Mouse (Mus musculus): ENCODE data around the gene Ppp1r12a. TPM values are rescaled to one million over a fixed set of nuclear protein-coding genes. Genes with fewer than 3 reads are reported as not detected.

The Ppp1r12a gene
- polyA plus RNA-seq, 1 experiment from 2014 or later: 71.0 TPM

DNA sequence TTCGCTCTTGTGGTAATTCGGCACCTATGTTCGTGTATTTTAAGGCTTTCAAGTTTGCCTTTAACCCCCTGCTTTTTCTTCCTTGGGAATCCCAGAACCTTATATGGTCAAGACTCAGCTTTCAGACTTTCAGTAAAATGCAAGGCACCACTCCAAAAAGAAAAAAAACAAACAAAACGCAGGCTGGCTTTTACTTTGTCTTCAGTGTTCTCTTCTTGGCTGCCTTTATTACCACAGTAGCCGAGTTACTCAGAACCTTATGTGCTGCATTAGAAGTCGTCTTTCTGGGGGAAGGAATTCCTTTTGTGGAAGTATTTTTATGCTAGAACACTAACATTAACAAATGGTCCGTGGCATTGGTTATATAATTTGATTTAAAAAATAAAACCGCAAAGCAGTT lies 22.8 kb downstream of the Ppp1r12a start:
- peaks cover 5% of the 10 kb centered on the region for H3K4me1 ChIP-seq (ENCODE audit: control insufficient read depth, insufficient read depth, low read length)
- no peak overlapping the region for H3K4me2 ChIP-seq (ENCODE audit: low read length)
- no peak overlapping the region for H3K9ac ChIP-seq (ENCODE audit: low read depth, low read length)
- no peak overlapping the region for H3K27ac ChIP-seq (ENCODE audit: low read length)
- WGBS: 73% methylated on average over 8 of the region's 8 CpGs
- no peaks in the 10 kb centered on the region for H3K36me3 ChIP-seq (ENCODE audit: control insufficient read depth, insufficient read depth, low read length)
- no peak for ATAC-seq
- H3K27me3 ChIP-seq (ENCODE audit: control insufficient read depth, insufficient read depth, low read depth, low read length): no peaks in the 10 kb centered on the region
- H3K9me3 ChIP-seq (replicated peaks; ENCODE audit: control insufficient read depth, low read length, poor library complexity, severe bottlenecking): no peaks in the 10 kb centered on the region
- no peak overlapping the region for H3K4me3 ChIP-seq (ENCODE audit: low read depth, low read length)

DNA sequence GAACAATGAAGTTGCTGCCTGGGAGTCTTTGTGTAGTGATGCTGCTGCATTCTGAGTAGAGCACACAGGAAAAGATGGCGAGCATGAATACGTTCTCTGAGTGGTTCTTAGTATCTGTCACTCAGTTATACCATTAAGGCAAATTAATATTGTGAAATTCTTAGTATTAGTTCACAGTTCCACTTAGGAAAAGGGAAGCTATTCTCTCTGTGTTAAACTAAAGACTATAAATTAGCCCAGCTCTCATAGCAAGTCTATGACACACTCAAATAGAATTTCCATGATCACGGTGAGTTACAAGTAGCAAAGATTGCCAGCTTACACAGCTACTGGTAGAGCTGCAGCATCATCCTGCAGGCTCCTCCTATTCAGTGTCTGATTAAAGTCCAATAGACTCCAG lies 23.3 kb downstream of the Ppp1r12a start:
- H3K27me3 ChIP-seq (ENCODE audit: control insufficient read depth, insufficient read depth, low read depth, low read length): no peaks in the 10 kb centered on the region
- H3K27ac ChIP-seq (ENCODE audit: low read length): no peak overlapping the region
- ATAC-seq: no peak
- WGBS: 79% methylated on average over 3 of the region's 3 CpGs
- H3K4me1 ChIP-seq (ENCODE audit: control insufficient read depth, insufficient read depth, low read length): peaks cover 5% of the 10 kb centered on the region
- no peak overlapping the region for H3K4me2 ChIP-seq (ENCODE audit: low read length)
- no peak overlapping the region for H3K9ac ChIP-seq (ENCODE audit: low read depth, low read length)
- H3K4me3 ChIP-seq (ENCODE audit: low read depth, low read length): no peak overlapping the region
- no peaks in the 10 kb centered on the region for H3K36me3 ChIP-seq (ENCODE audit: control insufficient read depth, insufficient read depth, low read length)
- H3K9me3 ChIP-seq (replicated peaks; ENCODE audit: control insufficient read depth, low read length, poor library complexity, severe bottlenecking): no peaks in the 10 kb centered on the region

DNA sequence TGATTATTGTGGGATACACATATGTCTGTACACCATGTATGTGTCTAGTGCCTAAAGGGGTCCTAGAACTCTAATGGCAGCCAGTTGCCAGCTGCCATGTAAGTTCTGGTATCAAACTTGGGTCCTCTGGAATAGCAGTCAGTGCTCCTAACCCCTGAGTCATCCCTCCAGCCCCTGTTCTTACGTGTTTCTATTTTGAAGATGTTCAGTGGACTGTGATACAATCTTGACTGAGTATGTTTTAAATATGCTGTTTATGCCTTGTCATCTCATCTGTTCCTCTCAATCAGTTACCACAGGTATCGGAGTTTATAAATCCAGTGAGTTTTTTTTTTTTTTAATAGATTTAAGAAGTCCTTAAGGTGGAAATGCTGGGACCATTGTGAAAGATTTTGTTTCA lies 27.3 kb downstream of the Ppp1r12a start:
- Histone ChIP-seq H3K9me3 (replicated peaks; ENCODE audit: control insufficient read depth, low read length, poor library complexity, severe bottlenecking) (no peaks in the 10 kb centered on the region), H3K4me3 (ENCODE audit: low read depth, low read length) (no peak overlapping the region), H3K4me1 (ENCODE audit: control insufficient read depth, insufficient read depth, low read length) (peaks cover 10% of the 10 kb centered on the region), H3K36me3 (ENCODE audit: control insufficient read depth, insufficient read depth, low read length) (no peaks in the 10 kb centered on the region), H3K9ac (ENCODE audit: low read depth, low read length) (no peak overlapping the region), H3K4me2 (ENCODE audit: low read length) (no peak overlapping the region), H3K27me3 (ENCODE audit: control insufficient read depth, insufficient read depth, low read depth, low read length) (no peaks in the 10 kb centered on the region), H3K27ac (ENCODE audit: low read length) (no peak overlapping the region)
- WGBS: 79% methylated on average over 2 of the region's 2 CpGs
- ATAC-seq: no peak

GRCm38 (mm10) chr10:108189986-108190385 lies 28.0 kb downstream of the Ppp1r12a start:
- Histone ChIP-seq H3K27ac (ENCODE audit: low read length) (no peak overlapping the region), H3K4me1 (ENCODE audit: control insufficient read depth, insufficient read depth, low read length) (peaks cover 8% of the 10 kb centered on the region; the same call in 1 of the 2 replicates), H3K4me3 (ENCODE audit: low read depth, low read length) (no peak overlapping the region), H3K27me3 (ENCODE audit: control insufficient read depth, insufficient read depth, low read depth, low read length) (no peaks in the 10 kb centered on the region), H3K9ac (ENCODE audit: low read depth, low read length) (no peak overlapping the region), H3K9me3 (replicated peaks; ENCODE audit: control insufficient read depth, low read length, poor library complexity, severe bottlenecking) (no peaks in the 10 kb centered on the region), H3K36me3 (ENCODE audit: control insufficient read depth, insufficient read depth, low read length) (no peaks in the 10 kb centered on the region), H3K4me2 (ENCODE audit: low read length) (no peak overlapping the region)
- ATAC-seq: no peak
- WGBS: 88% methylated on average over 3 of the region's 3 CpGs

GRCm38 (mm10) chr10:108190626-108191025 lies 28.6 kb downstream of the Ppp1r12a start:
- H3K36me3 ChIP-seq (ENCODE audit: control insufficient read depth, insufficient read depth, low read length): no peaks in the 10 kb centered on the region
- H3K4me2 ChIP-seq (ENCODE audit: low read length): no peak overlapping the region
- no peaks in the 10 kb centered on the region for H3K27me3 ChIP-seq (ENCODE audit: control insufficient read depth, insufficient read depth, low read depth, low read length)
- no peak overlapping the region for H3K4me3 ChIP-seq (ENCODE audit: low read depth, low read length)
- H3K4me1 ChIP-seq (ENCODE audit: control insufficient read depth, insufficient read depth, low read length): peaks cover 5% of the 10 kb centered on the region; the same call in 1 of the 2 replicates
- ATAC-seq: no peak
- no peaks in the 10 kb centered on the region for H3K9me3 ChIP-seq (replicated peaks; ENCODE audit: control insufficient read depth, low read length, poor library complexity, severe bottlenecking)
- no peak overlapping the region for H3K27ac ChIP-seq (ENCODE audit: low read length)
- H3K9ac ChIP-seq (ENCODE audit: low read depth, low read length): no peak overlapping the region

DNA sequence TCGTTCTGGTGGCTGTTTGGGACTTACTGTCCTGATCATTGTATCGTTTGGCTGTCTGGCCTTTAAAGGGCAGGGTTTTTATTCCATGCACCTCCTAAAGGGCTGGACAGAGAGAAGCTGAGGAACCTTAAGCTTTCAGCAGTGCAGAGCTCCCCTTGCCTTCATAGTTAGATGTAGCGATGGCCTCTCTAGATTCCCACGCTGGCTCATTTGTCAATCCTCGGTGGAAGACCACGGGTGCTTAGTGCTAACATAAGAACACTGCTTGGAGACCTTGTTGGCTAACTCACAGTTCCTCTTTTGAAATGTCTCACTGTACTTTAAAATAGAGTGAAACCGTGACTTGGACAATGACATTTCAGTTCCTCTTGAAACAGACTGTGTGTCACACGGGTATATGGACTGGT lies 29.4 kb downstream of the Ppp1r12a start:
- Histone ChIP-seq H3K4me2 (ENCODE audit: low read length) (no peak overlapping the region), H3K27ac (ENCODE audit: low read length) (no peak overlapping the region), H3K9ac (ENCODE audit: low read depth, low read length) (no peak overlapping the region), H3K4me3 (ENCODE audit: low read depth, low read length) (no peak overlapping the region), H3K27me3 (ENCODE audit: control insufficient read depth, insufficient read depth, low read depth, low read length) (no peaks in the 10 kb centered on the region), H3K36me3 (ENCODE audit: control insufficient read depth, insufficient read depth, low read length) (no peaks in the 10 kb centered on the region), H3K9me3 (replicated peaks; ENCODE audit: control insufficient read depth, low read length, poor library complexity, severe bottlenecking) (no peaks in the 10 kb centered on the region), H3K4me1 (ENCODE audit: control insufficient read depth, insufficient read depth, low read length) (peaks cover 5% of the 10 kb centered on the region; the same call in 1 of the 2 replicates)
- ATAC-seq: no peak
- 64% methylated on average over 8 of the region's 8 CpGs for WGBS

GRCm38 (mm10) chr10:108192306-108192705 lies 30.3 kb downstream of the Ppp1r12a start:
- Histone ChIP-seq H3K36me3 (ENCODE audit: control insufficient read depth, insufficient read depth, low read length) (no peaks in the 10 kb centered on the region), H3K9ac (ENCODE audit: low read depth, low read length) (no peak overlapping the region), H3K27me3 (ENCODE audit: control insufficient read depth, insufficient read depth, low read depth, low read length) (no peaks in the 10 kb centered on the region), H3K4me1 (ENCODE audit: control insufficient read depth, insufficient read depth, low read length) (peaks cover 5% of the 10 kb centered on the region; the same call in 1 of the 2 replicates), H3K9me3 (replicated peaks; ENCODE audit: control insufficient read depth, low read length, poor library complexity, severe bottlenecking) (no peaks in the 10 kb centered on the region), H3K4me3 (ENCODE audit: low read depth, low read length) (no peak overlapping the region), H3K27ac (ENCODE audit: low read length) (no peak overlapping the region), H3K4me2 (ENCODE audit: low read length) (no peak overlapping the region)
- ATAC-seq: no peak
- 61% methylated on average over 2 of the region's 2 CpGs for WGBS

DNA sequence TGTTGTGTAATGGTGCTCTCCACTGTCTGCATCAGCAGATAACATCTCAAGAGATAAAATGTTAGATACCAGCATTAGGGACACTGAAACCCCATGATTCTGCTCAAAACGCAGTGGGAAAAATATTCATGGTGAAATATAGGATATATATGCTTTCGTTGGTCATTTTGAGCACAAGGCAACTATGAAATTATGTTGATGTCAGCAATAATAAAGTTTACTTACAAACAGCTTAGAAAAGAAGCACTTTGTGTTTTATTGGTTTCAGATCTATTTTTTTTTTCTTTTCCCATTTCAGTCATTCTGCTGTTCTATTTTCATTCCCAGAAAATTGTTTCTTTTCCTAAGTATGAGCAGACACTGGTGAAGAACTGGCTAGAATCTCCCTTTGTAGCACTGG lies 34.1 kb downstream of the Ppp1r12a start:
- no peaks in the 10 kb centered on the region for H3K9me3 ChIP-seq (replicated peaks; ENCODE audit: control insufficient read depth, low read length, poor library complexity, severe bottlenecking)
- H3K27ac ChIP-seq (ENCODE audit: low read length): no peak overlapping the region
- no peaks in the 10 kb centered on the region for H3K27me3 ChIP-seq (ENCODE audit: control insufficient read depth, insufficient read depth, low read depth, low read length)
- no peak overlapping the region for H3K4me2 ChIP-seq (ENCODE audit: low read length)
- 95% methylated on average over 2 of the region's 2 CpGs for WGBS
- peaks cover 5% of the 10 kb centered on the region; the same call in 1 of the 2 replicates for H3K4me1 ChIP-seq (ENCODE audit: control insufficient read depth, insufficient read depth, low read length)
- no peak for ATAC-seq
- H3K36me3 ChIP-seq (ENCODE audit: control insufficient read depth, insufficient read depth, low read length): peaks cover 2% of the 10 kb centered on the region; the same call in 1 of the 2 replicates
- H3K4me3 ChIP-seq (ENCODE audit: low read depth, low read length): no peak overlapping the region
- no peak overlapping the region for H3K9ac ChIP-seq (ENCODE audit: low read depth, low read length)

- H3K9ac ChIP-seq (ENCODE audit: low read depth, low read length): no peak overlapping the region
- H3K4me3 ChIP-seq (ENCODE audit: low read depth, low read length): no peak overlapping the region
- H3K9me3 ChIP-seq (replicated peaks; ENCODE audit: control insufficient read depth, low read length, poor library complexity, severe bottlenecking): no peaks in the 10 kb centered on the region
- H3K36me3 ChIP-seq (ENCODE audit: control insufficient read depth, insufficient read depth, low read length): peaks cover 2% of the 10 kb centered on the region; the same call in 1 of the 2 replicates
- no peak overlapping the region for H3K4me2 ChIP-seq (ENCODE audit: low read length)
- no peak overlapping the region for H3K27ac ChIP-seq (ENCODE audit: low read length)
- no peaks in the 10 kb centered on the region for H3K4me1 ChIP-seq (ENCODE audit: control insufficient read depth, insufficient read depth, low read length)
- no peaks in the 10 kb centered on the region for H3K27me3 ChIP-seq (ENCODE audit: control insufficient read depth, insufficient read depth, low read depth, low read length)
- WGBS: 89% methylated on average over 1 of the region's 1 CpGs
- no peak for ATAC-seq
Observed at GRCm38 (mm10) chr10:108197498-108197897, 35.5 kb downstream of the Ppp1r12a start.

Data from midbrain, embryonic 16.5 days (tissue).